Mouse (Mus musculus) G1E-ER4 (cell line): ENCODE data around the gene Slc16a5. TPM values are rescaled to one million over a fixed set of nuclear protein-coding genes. Genes with fewer than 3 reads are reported as not detected.

ENCODE experiments used
- GATA1 ChIP-seq: IDR thresholded peaks from one replicate; pipeline ENCODE4 v1.8.0; 2012; ENCODE audit warnings: low read length, inconsistent platforms
- polyA plus RNA-seq: library from polyadenylated mRNA; stranded (reverse); fragments of >175 nt; gene quantifications from 2 replicates; pipeline ENCODE4 v1.2.3, GENCODE M21; 2012

Slc16a5 gene
- polyA plus RNA-seq = not detected in 2 replicates

DNA sequence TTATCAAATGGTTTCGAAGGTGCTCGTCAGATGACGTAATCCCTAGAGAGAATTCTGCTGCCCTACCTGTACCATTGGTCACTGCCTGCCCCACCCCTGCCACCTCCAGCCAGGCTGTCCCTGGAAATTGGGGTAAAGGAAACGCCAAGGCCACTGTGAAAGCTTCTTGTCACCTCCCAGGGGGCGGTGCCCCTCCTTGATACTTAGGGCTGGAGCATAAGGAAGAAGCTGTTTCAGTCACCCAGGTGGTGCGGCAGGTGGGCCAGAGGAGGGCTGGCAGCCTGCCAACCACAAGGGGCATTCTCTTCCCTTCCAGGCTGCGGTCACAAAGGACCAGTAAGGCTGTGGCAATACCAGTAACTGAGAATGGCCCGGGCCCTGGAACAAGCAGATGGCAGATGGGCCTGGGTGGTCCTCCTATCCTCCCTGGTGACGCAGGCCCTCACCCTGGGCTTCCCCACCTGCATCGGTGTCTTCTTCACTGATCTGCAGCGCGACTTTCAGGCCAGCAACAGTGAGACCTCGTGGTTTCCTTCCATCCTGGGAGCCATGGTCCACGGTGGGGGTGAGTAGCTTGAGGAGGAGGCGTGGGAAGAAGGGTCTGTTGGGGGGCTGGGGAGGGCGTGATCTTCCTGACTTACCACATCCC is at the start of gene Slc16a5:
Slc16a5 (plus strand) TSS at position 232 of the 649 bp plus-strand sequence.
- no peak for TF ChIP-seq GATA1

DNA sequence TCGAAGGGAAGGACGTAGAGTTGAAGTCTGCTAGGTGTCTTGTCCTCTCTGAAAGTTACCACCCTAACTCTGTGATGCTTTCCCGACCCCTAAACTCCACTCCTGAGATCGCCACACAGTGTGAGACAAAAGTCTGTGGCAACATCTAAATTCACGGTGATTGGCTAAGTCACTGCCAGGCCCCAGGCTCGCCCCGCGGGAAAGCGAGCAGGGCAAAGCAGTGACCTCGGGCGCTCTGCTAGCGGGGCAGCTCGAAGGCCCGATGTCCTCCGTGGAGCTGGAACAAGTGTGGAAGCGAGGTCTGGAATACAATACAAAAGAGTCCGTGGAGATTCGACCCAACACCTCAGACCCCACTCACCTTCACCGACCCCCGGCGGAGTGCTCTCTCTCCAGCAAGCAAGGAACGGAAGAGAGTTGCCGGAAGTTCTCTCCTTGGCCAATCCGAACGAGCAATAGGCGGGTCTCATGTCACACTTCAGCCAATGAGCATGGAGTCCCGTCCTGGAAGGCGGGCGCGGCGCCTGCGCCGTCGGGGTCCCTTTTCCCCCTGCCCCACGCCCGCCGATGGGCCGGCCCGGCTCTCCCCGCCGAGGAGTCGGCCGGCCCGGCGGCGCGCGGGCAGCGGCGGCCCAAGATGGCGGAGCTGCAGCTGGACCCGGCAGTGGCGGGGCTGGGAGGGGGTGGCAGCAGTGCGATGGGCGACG is 42.6 kb upstream of the Slc16a5 start, which contains the start of the genes Atp5h and Kctd2:
Atp5h (minus strand) TSS at position 432 of the 707 bp plus-strand sequence.
Kctd2 (plus strand) TSS at position 598 of the 707 bp plus-strand sequence.
- no peak for TF ChIP-seq GATA1

DNA sequence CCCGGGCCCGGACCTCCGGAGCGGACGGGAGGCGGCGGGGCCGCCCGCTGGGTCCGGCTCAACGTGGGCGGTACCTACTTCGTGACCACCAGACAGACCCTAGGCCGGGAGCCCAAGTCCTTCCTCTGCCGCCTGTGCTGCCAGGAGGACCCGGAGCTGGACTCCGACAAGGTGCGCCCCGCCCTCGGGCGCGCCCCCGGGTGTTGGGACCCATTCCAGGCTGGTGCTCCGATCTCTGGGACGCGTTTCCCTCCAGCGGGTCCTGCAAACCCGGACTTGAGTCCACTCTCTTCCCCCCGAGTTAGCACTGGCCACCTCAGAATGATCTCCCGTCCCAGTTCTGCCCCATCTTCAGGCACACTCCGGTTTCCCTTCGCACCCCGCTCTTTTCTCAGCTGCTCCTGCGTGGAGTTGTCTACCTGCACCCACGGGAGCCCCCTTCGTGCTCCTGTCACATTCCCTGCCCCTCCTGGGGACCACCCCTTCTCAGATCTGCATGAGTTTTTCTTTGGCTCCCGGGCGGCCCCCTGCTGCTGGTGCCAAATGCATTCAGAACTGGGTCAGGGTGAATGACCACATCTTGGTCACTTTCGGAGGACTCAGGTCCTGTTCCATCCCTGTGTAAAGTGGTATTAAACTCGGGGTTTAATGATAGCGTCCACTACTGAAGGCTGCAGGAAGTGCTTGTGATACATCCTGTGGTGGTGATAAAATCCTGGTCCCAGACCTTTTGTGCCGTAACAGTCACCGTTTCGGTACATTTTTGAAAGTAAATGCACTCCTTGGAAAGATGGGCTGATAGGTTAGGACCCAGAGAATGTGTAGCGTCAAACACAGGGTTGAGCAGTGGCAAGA is 41.7 kb upstream of the Slc16a5 start:
- TF ChIP-seq GATA1 = no peak

DNA sequence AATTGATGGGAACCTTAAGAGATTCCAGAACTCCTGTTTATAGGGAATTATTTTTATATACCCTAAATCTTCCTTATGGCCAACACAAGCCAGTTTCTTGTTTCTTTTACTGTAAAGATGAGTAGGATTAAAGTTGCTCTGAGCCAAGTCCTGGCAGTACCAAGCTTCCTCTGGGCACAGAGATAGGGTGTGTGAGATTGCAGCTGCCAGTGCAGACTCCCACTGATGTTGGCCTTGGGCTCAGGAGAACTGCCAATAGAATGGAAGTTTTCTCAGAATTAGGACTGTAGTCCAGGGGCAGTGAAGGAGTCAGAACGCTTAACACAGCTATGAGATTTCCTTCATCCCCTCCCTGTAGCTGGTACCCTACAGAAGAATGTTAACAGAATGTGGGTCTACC is 40.9 kb upstream of the Slc16a5 start:
- TF ChIP-seq GATA1 = no peak

DNA sequence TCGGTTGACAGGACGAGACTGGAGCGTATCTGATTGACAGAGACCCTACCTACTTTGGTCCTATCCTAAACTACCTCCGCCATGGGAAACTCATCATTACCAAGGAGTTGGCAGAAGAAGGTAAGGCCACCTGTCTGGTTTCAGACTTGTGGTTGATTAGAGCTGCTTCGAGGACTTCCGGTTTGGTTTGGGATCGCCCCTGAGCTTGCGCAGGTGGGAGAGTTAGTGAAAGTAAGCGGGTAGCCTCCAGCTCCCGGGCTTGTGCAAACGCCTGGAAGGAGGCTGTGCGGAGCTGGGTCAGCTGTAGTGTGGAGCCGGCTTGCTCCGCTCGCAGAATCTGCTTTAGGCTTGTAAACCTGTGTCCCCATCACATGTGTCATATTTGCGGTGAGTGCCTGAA is 40.3 kb upstream of the Slc16a5 start:
- TF ChIP-seq GATA1 = no peak

DNA sequence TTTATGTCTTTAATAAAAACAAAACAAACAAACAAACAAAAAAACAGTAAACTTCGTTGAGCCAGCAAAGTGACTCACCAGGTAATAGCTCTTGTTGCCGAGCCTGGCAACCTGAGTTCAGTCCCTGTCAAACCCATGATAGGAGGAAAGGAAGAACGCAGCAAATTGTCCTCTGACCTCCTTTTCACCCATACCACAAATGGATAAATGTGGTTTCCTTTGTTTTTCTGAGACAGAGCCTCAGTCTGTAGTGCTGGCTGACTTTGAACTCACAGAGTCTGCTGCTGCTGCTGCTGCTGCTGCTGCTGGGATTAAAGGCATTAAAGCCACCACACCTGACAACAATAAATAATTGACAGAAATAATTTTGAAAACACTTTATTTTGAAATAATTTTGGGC is 39.2 kb upstream of the Slc16a5 start:
- no peak for TF ChIP-seq GATA1

DNA sequence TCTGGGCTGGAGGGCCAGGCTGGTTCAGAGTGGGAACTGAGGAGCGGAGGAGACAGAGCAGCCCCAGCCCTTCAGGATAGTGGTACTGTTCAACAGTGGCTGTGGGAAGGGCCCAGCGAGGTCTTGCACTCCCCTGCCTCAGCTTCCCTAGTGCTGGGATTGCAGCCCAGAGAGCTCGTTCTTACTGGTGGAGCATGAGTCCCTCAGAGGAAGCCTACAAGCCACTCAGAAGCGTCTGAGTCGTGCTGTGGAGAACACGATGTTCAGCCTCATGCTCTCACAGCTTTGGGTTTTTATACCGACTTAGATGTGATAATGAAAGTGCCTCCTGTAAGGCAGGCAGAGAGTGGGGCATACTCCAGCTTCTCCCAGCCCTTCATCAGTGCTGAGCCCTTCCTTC is 37.6 kb upstream of the Slc16a5 start:
- no peak for TF ChIP-seq GATA1

DNA sequence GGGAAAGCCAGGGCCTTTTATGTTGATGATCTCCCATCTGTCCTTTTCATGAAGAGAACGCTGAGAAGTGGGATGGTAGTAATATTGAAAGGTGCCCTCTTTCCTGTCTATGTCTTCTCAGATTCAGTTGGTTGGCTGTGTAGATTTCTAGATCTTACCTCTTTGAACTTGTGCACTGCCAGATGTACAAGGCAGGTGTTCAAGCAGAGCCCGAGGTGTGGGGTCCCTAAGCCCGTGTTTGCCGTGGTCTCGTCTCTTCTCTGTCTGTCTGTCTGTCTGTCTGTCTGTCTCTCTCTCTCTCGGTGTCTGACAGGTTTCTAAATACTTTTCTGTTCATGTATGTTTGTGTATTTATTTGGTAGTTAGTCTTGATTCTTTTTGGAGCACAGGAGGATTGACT is 36.6 kb upstream of the Slc16a5 start:
- no peak for TF ChIP-seq GATA1

DNA sequence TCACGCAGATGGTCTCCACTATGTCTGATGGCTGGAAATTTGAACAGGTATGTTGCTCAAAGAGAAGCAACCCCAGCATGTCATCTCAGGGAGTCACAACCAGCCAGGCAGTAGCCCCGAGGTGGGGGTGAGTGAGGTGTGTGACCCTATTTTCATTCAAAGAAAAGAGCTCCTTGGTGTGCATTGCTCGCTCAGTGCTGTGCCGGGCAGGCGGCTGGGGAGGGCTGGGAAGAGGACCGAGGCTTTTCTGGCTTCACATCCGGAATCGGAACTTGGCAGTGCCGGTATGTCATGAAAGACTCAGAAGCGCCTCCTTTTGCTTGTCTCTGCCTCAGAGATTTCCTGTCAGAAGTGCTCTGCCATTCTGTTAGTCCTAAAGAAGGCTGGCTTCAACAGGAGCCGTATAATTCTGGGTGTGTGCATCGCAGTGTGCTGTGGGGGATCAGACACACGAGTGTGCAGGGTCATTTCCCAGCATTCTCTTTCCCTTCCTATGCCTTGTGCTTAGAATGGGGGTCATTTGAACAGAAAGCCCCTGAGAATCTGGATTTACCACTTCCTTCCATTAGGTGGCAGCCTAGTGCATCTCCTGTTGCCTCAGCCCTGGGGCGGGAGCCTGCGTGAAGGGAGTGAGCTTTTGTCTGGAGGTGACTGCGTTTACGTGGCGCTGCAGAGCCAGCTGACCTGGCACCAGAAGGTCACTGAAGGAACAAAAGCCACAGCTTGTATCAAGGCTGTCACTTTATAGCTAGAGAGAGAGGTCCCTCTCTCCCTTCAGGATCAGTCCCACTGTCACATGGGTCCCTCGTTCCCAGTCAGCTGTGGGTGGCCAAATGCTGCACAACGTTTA is 34.6 kb upstream of the Slc16a5 start:
- no peak for TF ChIP-seq GATA1

DNA sequence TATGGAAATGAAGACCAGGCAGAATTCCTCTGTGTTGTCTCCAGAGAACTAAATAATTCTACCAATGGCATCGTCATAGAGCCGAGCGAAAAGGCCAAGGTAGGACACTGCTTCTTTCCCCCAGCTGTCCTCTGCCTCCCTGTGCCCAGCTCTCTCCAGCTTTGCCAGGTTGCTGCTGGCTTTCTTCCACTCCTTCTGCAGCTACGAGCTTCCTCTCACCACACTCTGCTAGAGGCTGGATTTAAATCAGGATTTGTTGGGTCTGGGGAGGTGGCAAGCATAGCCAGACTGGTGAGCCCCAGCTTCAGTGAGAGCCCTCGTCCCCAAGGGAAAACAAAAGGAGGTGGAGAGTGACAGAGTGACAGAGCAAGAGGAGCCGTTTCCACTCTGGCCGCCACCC is 33.0 kb upstream of the Slc16a5 start:
- TF ChIP-seq GATA1 = no peak

DNA sequence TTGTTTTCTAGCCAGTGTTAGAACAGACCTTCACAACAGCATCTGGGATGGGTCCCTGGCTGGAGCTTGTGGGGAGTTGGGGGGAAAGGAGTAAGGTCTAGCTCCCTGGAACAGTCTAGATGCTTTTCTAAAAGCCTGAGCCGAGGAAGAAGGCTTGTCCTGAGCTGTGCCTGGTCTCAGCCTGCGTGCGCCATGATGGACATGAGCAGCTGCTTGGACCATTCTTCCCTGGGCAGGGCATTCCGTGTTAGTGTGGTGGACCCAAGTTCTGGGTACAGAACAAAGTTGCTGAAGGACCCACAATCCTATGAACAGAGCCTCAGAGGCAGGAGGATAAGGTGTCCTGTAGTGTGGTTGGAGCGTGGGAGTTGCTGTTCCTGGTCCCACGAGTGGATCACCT is 31.7 kb upstream of the Slc16a5 start:
- no peak for TF ChIP-seq GATA1

DNA sequence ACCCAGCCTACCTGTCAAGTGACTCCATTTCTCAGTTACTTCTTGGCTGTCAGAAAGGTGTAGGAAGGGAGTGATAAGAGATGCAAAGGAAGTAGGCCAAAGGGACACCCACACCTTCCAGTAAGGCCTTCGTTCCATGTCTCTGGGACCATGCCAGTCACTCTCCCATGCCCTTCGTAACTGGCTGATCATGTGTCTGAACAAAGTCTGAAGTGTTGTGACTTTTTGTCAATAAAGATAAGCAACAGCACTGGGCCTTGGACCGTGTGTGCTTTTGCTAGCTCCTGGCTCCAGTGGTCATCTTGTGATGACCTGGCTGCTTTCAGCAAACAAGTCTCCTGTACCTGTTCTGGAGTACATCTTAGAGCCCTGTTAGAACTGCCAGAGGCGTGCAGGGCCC is 29.5 kb upstream of the Slc16a5 start:
- no peak for TF ChIP-seq GATA1

DNA sequence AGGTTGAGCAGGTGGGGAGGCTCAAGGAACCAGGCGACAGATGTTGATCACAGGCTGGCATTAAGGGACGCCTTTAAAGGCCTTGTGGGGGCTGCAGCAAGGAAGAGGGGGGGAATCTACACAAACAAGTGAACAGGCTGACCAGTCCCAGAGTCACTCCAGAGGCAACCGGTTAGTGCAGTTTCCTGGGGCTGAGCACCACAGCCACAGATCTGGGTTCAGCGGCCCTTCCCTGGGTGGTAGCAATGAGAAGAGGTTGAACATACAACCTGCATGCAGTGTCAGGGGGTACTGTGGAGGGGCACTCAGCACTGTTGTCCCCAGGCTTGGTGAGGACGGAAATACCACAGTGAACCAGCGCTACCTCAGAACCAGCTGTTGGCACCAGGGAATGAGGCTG is 28.9 kb upstream of the Slc16a5 start:
- no peak for TF ChIP-seq GATA1

DNA sequence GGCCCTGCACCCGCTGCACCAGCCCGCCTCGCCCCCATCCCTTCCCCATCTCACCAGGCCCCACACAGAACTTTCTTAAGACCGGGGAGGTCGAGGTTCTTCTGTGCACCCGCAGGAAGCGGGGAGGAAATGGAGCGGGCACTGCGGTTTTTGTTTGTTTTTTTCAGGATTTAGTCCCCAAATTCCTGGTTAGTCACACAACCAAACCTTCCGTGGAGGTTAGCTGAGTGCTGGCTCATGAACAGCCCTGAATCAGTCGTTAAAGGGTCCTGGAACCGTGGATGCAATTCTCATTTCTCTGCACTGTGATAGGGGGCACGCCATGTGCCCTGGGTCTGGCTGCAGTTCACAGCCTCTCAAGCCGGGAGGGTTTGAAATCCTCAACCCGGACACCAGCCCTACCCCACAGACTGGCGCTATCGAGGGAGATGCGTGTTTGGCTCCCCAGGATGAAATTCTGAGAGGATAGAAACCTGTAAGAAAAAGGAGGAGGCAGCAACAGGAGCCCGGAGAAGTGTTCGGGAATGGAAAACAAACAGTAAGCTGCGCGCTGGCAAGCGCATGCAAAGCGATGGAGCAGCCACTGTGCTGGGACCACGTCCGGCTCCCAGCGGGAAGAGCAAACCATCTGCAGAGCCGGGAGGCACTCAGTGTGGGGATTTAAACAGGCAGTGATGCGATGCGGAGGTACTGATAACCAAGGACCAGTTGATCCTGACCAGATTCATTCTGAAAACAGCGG is 26.5 kb upstream of the Slc16a5 start:
- TF ChIP-seq GATA1 = no peak
